Mouse (Mus musculus) B cell, adult 2 months (primary cell): ENCODE measurements at regions not wholly inside any gene's neighbourhood (a gene's known extent, or its start where the extent isn't known, plus 50 kb on each side); places are given as distances from the start of the nearest gene placed in this dataset.

Experiments used
- DNase-seq, 2 experiments: peaks; one replicate each; pipeline ENCODE4 v3.0.0; 2022

- no peak for DNase-seq
Measured at GRCm38 (mm10) chr5:111789904-111790303, 56.2 kb downstream of the Gm26897 start.

- no peak for DNase-seq
Measured at GRCm38 (mm10) chr5:111790527-111790926, 56.8 kb downstream of the Gm26897 start.

GRCm38 (mm10) chr5:111791089-111791561, 57.4 kb downstream of the Gm26897 start:
- DNase-seq, result no peak

GRCm38 (mm10) chr5:111792746-111793145, 59.0 kb downstream of the Gm26897 start:
- no peak for DNase-seq

GRCm38 (mm10) chr5:111793178-111793577, 59.5 kb downstream of the Gm26897 start:
- no peak for DNase-seq

- no peak for DNase-seq
Measured at GRCm38 (mm10) chr5:111796889-111797288, 63.2 kb downstream of the Gm26897 start.

GRCm38 (mm10) chr5:111799700-111800311, 66.1 kb downstream of the Gm26897 start:
- no peak for DNase-seq

- DNase-seq, result no peak
Measured at GRCm38 (mm10) chr5:111800511-111800910, 66.8 kb downstream of the Gm26897 start.

GRCm38 (mm10) chr5:111801051-111801450, 67.3 kb downstream of the Gm26897 start:
- no peak for DNase-seq

- DNase-seq, result no peak
Measured at GRCm38 (mm10) chr5:111804542-111804941, 70.8 kb downstream of the Gm26897 start.

GRCm38 (mm10) chr5:111805150-111805549, 71.4 kb downstream of the Gm26897 start:
- DNase-seq, result no peak

- no peak for DNase-seq
Measured at GRCm38 (mm10) chr5:111805761-111806191, 72.1 kb downstream of the Gm26897 start.

GRCm38 (mm10) chr5:111810079-111810808, 76.5 kb downstream of the Gm26897 start:
- peak in 1 of 2 experiments; percentile 9 for DNase-seq

- DNase-seq, result no peak
Measured at GRCm38 (mm10) chr5:111812581-111812980, 78.9 kb downstream of the Gm26897 start.

- no peak for DNase-seq
Measured at GRCm38 (mm10) chr5:111813090-111813753, 79.5 kb downstream of the Gm26897 start.

GRCm38 (mm10) chr5:111814893-111815760, 81.4 kb downstream of the Gm26897 start:
- DNase-seq, result peak; percentile 44 to 58

- no peak for DNase-seq
Measured at GRCm38 (mm10) chr5:111820963-111821362, 87.2 kb downstream of the Gm26897 start.

GRCm38 (mm10) chr5:111822882-111823281, 89.2 kb downstream of the Gm26897 start:
- DNase-seq, result no peak

GRCm38 (mm10) chr5:111823420-111823819, 89.7 kb downstream of the Gm26897 start:
- DNase-seq, result no peak

GRCm38 (mm10) chr5:111823842-111824241, 90.1 kb downstream of the Gm26897 start:
- no peak for DNase-seq

- no peak for DNase-seq
Measured at GRCm38 (mm10) chr5:111824600-111825130, 90.9 kb downstream of the Gm26897 start.

GRCm38 (mm10) chr5:111829891-111830290, 96.2 kb downstream of the Gm26897 start:
- no peak for DNase-seq
